18 mouse cellular contexts compared by ENCODE assay signal in the genomic region with DNA sequence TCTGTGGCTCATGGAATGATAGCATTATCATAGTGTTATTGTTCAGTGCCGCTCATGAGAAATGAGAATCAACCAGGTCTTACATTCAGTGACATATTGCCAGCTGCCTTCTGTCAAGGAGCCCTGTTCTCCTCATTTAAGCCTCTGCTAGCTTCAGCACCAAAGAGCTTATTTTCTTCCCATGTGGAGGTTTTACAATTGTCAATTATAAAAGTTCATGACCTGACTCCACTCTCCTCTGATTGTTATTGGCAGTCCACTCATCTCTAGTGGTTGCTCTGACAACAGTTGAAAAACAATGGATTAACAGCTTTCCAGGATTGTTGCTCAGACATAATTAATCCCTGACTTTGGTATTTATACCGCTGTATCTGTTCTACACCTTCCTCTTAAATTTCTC.
"Had no signal": no experiment of that assay in that cellular context is flagged by ENCODE, and none has a peak within 500 bp of the region (broad histone marks: within the 10 kb centered on the region; RNA-seq: fewer than 3 reads in every experiment).

No protein-coding gene starts in this region.

- H3K36me3 ChIP-seq: liver, embryonic 15.5 days; lung, embryonic 15.5 days; midbrain, embryonic 13.5 days; midbrain, embryonic 15.5 days; neural tube, embryonic 12.5 days; stomach, embryonic 15.5 days had no signal

- H3K4me3 ChIP-seq: liver, embryonic 15.5 days; lung, embryonic 15.5 days; megakaryocyte, embryonic 14.5 days; midbrain, embryonic 13.5 days; midbrain, embryonic 15.5 days; neural tube, embryonic 12.5 days; stomach, embryonic 15.5 days had no signal

- ATAC-seq: liver, postnatal 0 days; lung, postnatal 0 days; midbrain, embryonic 13.5 days; midbrain, embryonic 15.5 days had no signal

- H3K4me2 ChIP-seq: liver, embryonic 15.5 days; lung, embryonic 15.5 days; midbrain, embryonic 11.5 days; midbrain, embryonic 13.5 days; midbrain, embryonic 15.5 days; neural tube, embryonic 12.5 days; stomach, embryonic 15.5 days had no signal

- DNase-seq: liver, postnatal 0 days; lung, adult 2 months; lung, postnatal 14 days; lung, postnatal 36 days; right cerebral cortex, postnatal 14 days; thymus, adult 2 months; thymus, postnatal 36 days had no signal

- H3K27ac ChIP-seq: liver, embryonic 15.5 days; lung, embryonic 15.5 days; macrophage; midbrain, embryonic 13.5 days; midbrain, embryonic 15.5 days; neural tube, embryonic 12.5 days; stomach, embryonic 15.5 days; stomach, postnatal 0 days had no signal

- H3K9me3 ChIP-seq: liver, embryonic 15.5 days; lung, embryonic 15.5 days; megakaryocyte, embryonic 14.5 days; midbrain, embryonic 13.5 days; midbrain, embryonic 15.5 days; neural tube, embryonic 12.5 days; stomach, embryonic 15.5 days had no signal

- H3K4me1 ChIP-seq: liver, embryonic 15.5 days; lung, embryonic 15.5 days; megakaryocyte, embryonic 14.5 days; midbrain, embryonic 13.5 days; midbrain, embryonic 15.5 days; neural tube, embryonic 12.5 days; stomach, embryonic 15.5 days had no signal

- H3K27me3 ChIP-seq: liver, embryonic 15.5 days; lung, embryonic 15.5 days; megakaryocyte, embryonic 14.5 days; midbrain, embryonic 13.5 days; midbrain, embryonic 15.5 days; neural tube, embryonic 12.5 days; stomach, embryonic 15.5 days had no signal

- H3K9ac ChIP-seq: liver, embryonic 15.5 days; liver, postnatal 0 days; lung, embryonic 15.5 days; midbrain, embryonic 13.5 days; midbrain, embryonic 15.5 days; neural tube, embryonic 12.5 days; stomach, embryonic 15.5 days had no signal
